Mouse (Mus musculus) midbrain, embryonic 15.5 days (tissue): ENCODE measurements around the gene Ifit1. TPM values are rescaled to one million over a fixed set of nuclear protein-coding genes. Genes with fewer than 3 reads are reported as not detected.

ENCODE experiments used
- polyA plus RNA-seq: library from polyadenylated mRNA; unstranded; fragments of >200 nt; fragmentation: Nextera tagmentation; extraction: Ambion mirVana; gene quantifications from 2 replicates; pipeline ENCODE4 v1.2.1, GENCODE M21; 2015

The Ifit1 gene
- polyA plus RNA-seq, 1 experiment from 2014 or later: 0.46 TPM

Other genes starting within 250 kb of the Ifit1 start
- gene Ch25h, start 165.7 kb upstream of the Ifit1 start, polyA plus RNA-seq: 0.75 and 0.79 TPM in 2 replicates
- gene Lipa, start 113.4 kb upstream of the Ifit1 start, polyA plus RNA-seq: 22.8 and 24.0 TPM in 2 replicates
- gene Ifit2, start 90.2 kb upstream of the Ifit1 start, polyA plus RNA-seq: 6.8 and 7.2 TPM in 2 replicates
- gene Ifit3, start 57.3 kb upstream of the Ifit1 start, polyA plus RNA-seq: 1.9 and 3.5 TPM in 2 replicates
- 0.97 and 1.0 TPM in 2 replicates for gene Ifit1bl1, start 38.9 kb upstream of the Ifit1 start, polyA plus RNA-seq
- 0.26 and 0.37 TPM in 2 replicates for gene Ifit3b, start 32.9 kb upstream of the Ifit1 start, polyA plus RNA-seq
- 0.23 and 0.49 TPM in 2 replicates for gene Ifit1bl2, start 128 bp upstream of the Ifit1 start, polyA plus RNA-seq
- gene Slc16a12, start 106.4 kb downstream of the Ifit1 start, polyA plus RNA-seq: 3.5 and 3.8 TPM in 2 replicates
- 8.3 and 8.5 TPM in 2 replicates for gene Pank1, start 238.6 kb downstream of the Ifit1 start, polyA plus RNA-seq